Mouse (Mus musculus) C2C12 (cell line): ENCODE results near the gene St6galnac4.

ENCODE experiments used
- CTCF ChIP-seq: IDR thresholded peaks from one replicate; pipeline ENCODE4 v1.5.1; 2011; ENCODE audit not compliant: control insufficient read depth, insufficient read depth, insufficient read length
- MAX ChIP-seq: IDR thresholded peaks from one replicate; pipeline ENCODE4 v1.6.1; 2011; ENCODE audit warnings: mild to moderate bottlenecking, control low read depth
- USF1 ChIP-seq: IDR thresholded peaks from one replicate; pipeline ENCODE4 v1.6.1; 2011; ENCODE audit warnings: low read depth, mild to moderate bottlenecking, control low read depth, moderate library complexity

DNA sequence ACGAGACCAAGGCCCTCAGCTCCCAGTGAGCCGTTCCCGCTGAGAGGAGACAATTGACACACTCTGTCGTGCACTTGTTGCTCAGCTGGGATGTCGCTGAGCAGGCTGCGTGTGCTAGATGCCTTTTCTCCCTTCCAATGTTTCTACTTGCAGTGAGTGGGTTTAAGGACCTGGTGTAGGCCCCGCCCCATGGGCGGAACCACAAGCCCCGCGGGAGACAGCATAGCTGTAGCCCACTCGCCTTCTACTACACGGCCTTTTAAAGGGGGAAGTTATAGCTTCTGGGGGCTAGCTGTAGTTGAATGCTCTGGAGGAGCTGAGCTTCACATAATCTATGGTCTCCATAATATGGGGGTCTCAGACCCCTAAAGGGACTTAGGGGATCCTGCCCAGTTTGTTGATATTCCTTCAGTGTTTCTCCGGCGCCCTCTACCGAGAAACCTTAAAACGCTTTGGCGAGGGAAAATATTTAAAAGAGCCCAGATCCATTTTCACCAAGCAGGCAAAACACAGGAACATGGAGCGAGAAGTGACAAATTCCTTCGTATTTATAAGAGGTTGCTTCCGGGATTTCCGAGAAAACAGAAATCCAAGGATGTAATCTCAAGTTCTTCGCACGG, 23.8 kb downstream of the St6galnac4 start:
- TF ChIP-seq CTCF (no peak), MAX (no peak), USF1 (no peak)
